Mouse (Mus musculus) gonadal fat pad, adult 2 months (tissue): ENCODE data around the gene Cib1. TPM values are rescaled to one million over a fixed set of nuclear protein-coding genes. Genes with fewer than 3 reads are reported as not detected.

Experiments
- DNase-seq: peaks from one replicate; pipeline ENCODE4 v3.0.0-alpha.2; 2012; ENCODE audit warnings: low read depth
- polyA plus RNA-seq: library from polyadenylated mRNA; depleted of rRNA; stranded (reverse); fragments of >200 nt; gene quantifications from 2 replicates; pipeline ENCODE4 v1.2.3, GENCODE M21; 2012; rRNA removed

Cib1 gene
- polyA plus RNA-seq, 1 experiment, result 223 TPM

DNA sequence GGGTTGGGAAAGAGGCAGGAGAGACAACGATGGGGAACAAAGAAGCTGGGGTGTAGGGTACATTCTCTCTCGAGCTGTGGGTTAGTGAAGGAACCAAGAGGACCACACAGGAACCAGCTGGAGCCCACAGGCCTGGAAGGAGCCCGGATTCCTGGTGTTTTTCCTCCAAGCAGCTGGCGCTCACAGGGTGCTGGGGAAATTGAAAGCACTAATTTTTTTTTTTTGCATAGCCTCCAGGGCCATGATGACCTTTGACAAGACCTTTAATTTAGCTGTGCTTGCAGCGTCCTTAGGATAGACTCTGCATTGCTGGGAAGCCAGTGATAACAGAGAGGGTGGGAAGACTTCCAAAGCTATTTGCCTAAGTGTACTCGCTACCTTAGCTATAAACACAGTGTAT is 47.6 kb downstream of the Cib1 start:
- no peak for DNase-seq

DNA sequence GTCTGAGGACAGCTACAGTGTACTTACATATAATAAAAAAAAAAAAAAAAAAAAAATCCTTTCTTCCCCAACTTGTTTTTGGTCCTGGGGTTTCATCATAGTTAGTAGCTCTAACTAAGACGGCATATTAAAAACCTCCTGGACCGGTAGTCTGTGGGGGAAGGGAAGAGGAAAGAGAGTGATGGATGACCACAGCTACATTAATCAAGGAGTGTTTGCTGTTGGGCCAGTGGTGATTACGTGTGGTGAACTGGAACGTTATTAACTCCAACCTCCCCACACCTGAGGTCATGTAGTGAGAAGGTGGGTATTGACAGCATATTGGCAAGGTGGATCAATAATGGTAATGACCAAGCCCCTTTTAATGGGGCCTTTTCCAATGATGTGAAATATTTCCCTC is 48.1 kb downstream of the Cib1 start:
- DNase-seq, result no peak

DNA sequence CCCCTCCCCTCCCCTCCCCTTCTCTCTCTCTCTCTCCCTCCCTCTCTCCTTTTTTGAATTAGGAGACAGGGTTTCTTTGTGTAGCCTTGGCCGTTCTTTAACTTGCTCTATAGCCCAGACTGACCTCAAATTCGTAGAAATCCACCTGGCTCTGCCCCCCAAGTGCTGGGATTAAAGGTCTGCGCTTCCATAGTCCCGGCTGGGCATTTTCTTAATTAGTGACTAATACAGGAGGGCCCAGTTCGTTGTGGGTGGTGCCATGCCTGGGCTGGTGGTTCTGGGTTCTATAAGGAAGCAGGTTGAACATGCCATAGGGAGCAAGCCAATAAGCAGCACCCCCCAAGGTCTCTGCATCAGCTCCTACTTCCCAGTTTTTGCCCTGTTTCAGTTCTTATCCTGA is 48.6 kb downstream of the Cib1 start:
- no peak for DNase-seq

DNA sequence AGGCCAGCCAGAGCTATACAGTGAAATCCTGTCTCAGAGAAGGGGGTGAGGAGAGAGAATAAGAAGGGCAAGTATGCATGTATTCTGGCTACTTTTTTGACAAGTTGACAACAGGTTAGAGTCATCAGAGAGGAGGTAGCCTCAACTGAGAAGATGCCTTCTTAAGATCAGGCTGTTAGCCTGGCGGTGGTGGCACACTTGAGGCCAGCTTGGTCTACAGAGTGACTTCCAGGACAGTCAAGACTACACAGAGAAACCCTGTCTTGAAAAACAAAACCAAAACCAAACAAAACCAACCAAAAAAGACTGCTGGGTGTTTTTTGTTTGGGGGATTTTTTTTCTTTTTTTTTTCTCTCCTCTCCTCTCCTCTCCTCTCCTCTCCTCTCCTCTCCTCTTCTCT is 49.1 kb downstream of the Cib1 start:
- DNase-seq, result no peak

DNA sequence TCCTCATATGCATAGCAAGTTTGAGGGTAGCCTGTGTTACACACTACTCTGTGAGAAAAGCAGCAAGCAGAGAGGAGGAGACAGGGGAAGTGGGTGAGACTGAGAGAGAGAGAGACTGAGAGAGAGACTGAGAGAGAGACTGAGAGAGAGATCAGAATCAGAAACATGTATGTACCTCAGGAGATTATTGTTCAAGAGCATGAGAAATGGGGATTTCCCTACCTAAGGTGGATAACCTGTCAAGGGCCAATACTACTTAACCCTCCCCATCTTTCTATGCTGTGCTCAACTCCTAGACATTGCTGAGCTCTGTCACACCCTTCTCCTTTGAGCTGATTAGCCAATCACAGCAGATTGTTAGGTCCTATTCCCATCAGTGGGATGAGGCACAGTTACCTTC is 50.5 kb downstream of the Cib1 start:
- no peak for DNase-seq

DNA sequence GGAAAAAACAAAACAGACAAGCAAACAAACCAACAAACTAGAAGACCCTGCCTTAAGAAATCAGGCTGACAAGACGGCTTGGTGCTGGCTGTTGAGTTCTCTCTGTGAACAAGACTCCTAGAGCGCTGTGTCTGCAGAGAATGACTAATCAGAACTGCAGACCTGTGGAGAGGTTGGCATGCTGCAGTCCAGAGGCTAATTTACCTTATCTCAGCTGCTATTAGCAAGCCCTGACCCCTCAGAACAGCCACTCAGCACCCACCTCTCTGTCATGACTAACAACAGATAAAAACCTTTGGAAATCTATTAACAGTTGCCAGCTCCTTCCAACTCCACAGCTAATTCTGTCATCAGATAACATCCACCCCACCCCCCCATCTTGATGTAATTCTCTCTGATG is 51.5 kb downstream of the Cib1 start:
- DNase-seq, result no peak

DNA sequence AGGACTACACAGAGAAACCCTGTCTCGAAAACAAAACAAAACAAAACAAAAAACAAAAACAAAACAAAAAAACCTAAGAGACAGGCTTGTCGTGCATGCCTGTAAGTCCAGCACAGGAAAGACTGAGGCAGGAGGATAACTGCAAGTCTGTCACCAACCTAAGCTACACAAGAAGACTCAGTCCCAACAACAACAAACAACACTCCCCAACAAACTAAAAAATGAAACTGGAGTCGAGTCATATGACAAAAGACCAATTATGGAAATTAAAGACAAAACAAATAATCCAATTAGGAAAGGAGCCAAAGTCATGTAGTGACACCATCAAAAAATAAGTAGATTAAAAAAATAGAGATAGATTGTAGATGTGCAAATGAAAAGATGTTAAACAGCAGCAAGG is 52.4 kb downstream of the Cib1 start:
- DNase-seq, result no peak

DNA sequence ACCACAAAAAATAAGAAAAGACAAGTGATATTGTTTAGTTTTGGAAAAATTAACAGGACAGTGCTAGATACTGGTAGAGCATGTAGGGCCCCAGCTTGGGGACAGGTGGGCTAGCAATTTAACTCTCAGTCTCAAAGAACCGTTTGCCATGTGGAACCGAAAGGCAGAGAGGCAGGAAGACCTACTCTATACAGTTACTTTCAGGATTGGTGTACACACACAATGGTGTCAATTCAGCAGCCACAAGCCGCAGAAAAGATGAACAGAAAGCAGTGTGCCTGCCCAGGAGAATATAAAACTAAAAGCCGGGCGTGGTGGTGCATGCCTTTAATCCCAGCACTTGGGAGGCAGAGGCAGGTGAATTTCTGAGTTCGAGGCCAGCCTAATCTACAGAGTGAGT is 52.8 kb downstream of the Cib1 start:
- no peak for DNase-seq

DNA sequence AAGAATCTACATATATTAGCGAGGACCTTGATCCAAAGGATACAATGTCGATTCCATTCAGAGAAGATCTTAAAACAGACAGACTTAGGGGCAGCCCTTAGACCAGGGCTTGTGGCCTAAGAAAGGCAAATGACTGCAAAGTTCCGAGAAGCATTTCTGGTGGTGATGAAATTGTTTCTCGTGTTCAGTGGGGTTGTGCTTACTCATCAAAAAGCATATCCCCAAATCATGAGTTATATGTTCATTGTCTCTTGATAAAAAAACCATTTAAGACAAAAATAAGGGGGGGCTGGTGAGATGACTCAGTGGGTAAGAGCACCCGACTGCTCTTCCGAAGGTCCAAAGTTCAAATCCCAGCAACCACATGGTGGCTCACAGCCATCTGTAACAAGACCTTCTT is 53.3 kb downstream of the Cib1 start:
- no peak for DNase-seq

DNA sequence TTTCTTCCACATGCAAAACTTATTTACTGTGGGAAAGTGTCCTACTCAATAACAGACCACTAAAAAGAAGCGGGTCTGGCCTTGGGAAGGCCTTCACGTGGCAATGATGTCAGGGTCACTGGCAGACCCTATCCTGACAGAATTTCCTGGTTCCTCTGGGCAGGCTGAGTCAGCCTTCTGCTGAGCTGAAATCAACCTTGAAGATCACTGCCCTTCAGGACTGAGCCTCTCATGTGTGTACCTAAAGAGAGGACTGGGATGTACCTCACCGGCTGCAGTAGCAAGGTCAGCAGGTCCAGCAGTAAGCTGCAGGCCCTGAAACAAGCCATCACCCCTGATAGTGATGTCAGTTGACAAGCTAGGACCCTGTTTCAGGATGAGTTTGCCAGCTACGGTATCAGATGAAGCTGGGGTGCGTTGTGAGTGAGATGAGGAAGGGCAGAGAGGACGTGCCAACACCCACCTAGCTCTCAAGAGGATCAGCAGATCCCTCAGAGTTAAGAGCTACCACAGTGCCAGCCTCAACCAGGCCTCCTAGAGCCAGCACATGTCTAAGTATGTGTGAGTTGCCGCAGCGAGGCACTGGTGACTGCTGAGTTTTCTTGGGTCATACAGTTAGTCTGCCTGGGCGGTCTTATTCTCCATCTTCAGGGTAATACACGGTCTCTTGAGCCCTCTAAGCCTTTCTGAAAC is 54.4 kb downstream of the Cib1 start:
- DNase-seq, result no peak

DNA sequence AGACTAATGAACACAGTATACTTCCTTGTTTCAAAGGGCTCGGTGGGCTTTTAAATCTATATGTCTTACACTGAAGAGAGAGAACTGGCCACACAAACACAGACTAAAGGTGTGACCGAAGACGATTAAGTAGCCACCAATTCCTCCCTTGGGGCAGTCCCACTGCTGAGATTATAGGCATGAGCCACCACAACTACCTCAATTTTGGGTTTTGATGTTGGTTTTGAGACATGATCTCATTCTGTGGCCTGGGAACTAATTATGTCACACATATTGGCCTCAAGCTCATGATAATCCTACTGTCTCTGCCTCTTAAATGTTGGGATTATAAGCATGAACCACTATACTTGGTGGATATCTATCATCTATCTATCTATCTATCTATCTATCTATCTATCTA is 55.2 kb downstream of the Cib1 start:
- DNase-seq, result no peak

Other genes starting within 250 kb of the Cib1 start
- gene Zfp710, start 208.0 kb downstream of the Cib1 start, polyA plus RNA-seq, result 25.4 and 27.7 TPM in 2 replicates
- gene Idh2, start 117.4 kb downstream of the Cib1 start, polyA plus RNA-seq, result 200 and 210 TPM in 2 replicates
- 19.2 and 26.8 TPM in 2 replicates for gene Sema4b, start 46.0 kb downstream of the Cib1 start, polyA plus RNA-seq
- 2.3 and 2.4 TPM in 2 replicates for gene Gdpgp1, start 52 bp upstream of the Cib1 start, polyA plus RNA-seq
- gene Ttll13, start 13.6 kb upstream of the Cib1 start, polyA plus RNA-seq, result 3.3 and 4.2 TPM in 2 replicates
- 23.5 and 24.4 TPM in 2 replicates for gene Ngrn, start 28.4 kb upstream of the Cib1 start, polyA plus RNA-seq
- 11.5 and 14.2 TPM in 2 replicates for gene Vps33b, start 36.8 kb upstream of the Cib1 start, polyA plus RNA-seq
- gene Prc1, start 61.6 kb upstream of the Cib1 start, polyA plus RNA-seq, result 4.6 and 5.2 TPM in 2 replicates
- 14.6 and 18.0 TPM in 2 replicates for gene Rccd1, start 91.6 kb upstream of the Cib1 start, polyA plus RNA-seq
- 51.7 and 62.1 TPM in 2 replicates for gene Unc45a, start 108.2 kb upstream of the Cib1 start, polyA plus RNA-seq
- 40.5 and 41.8 TPM in 2 replicates for gene Hddc3, start 110.3 kb upstream of the Cib1 start, polyA plus RNA-seq
- 77.8 and 113 TPM in 2 replicates for gene Man2a2, start 138.6 kb upstream of the Cib1 start, polyA plus RNA-seq
- 20.1 and 23.9 TPM in 2 replicates for gene Fes, start 155.1 kb upstream of the Cib1 start, polyA plus RNA-seq
- 70.2 and 85.9 TPM in 2 replicates for gene Furin, start 172.6 kb upstream of the Cib1 start, polyA plus RNA-seq